Mouse (Mus musculus) neural tube, embryonic 11.5 days (tissue): ENCODE data around the gene Dync2h1. TPM values are rescaled to one million over a fixed set of nuclear protein-coding genes. Genes with fewer than 3 reads are reported as not detected.

Experiments used
- ATAC-seq: fragments of 200-750 bp; cut with Nextera tagmentation; 2 replicates; pipeline ENCODE4 v1.8.0; 2017; ENCODE audit warnings: moderate number of reproducible peaks, mild to moderate bottlenecking, moderate TSS enrichment, moderate library complexity; ENCODE audit not compliant: insufficient read depth, low FRiP score, low TSS enrichment
- DNase-seq: peaks from one replicate; pipeline ENCODE4 v3.0.0-alpha.2; 2015; ENCODE audit warnings: low spot score
- H3K27ac ChIP-seq: fragments of 300-500 bp; sonication (generic); 2 replicates; pipeline ENCODE4 v1.5.1; 2014; ENCODE audit warnings: low read depth, mild to moderate bottlenecking, low read length
- H3K27me3 ChIP-seq: fragments of 300-500 bp; sonication (generic); 2 replicates; pipeline ENCODE4 v1.6.1; 2014; ENCODE audit warnings: mild to moderate bottlenecking, low read length, mixed read lengths; ENCODE audit not compliant: control insufficient read depth, insufficient read depth
- H3K36me3 ChIP-seq: fragments of 300-500 bp; sonication (generic); 2 replicates; pipeline ENCODE4 v1.6.1; 2014; ENCODE audit warnings: mild to moderate bottlenecking, low read length, moderate library complexity, mixed read lengths; ENCODE audit not compliant: control insufficient read depth, insufficient read depth
- H3K4me1 ChIP-seq: fragments of 300-500 bp; sonication (generic); 2 replicates; pipeline ENCODE4 v1.6.1; 2014; ENCODE audit warnings: low read length, mixed read lengths; ENCODE audit not compliant: control insufficient read depth, insufficient read depth
- H3K4me2 ChIP-seq: fragments of 300-500 bp; sonication (generic); 2 replicates; pipeline ENCODE4 v1.6.1; 2014; ENCODE audit warnings: low read depth, mild to moderate bottlenecking, moderate library complexity
- H3K4me3 ChIP-seq: fragments of 300-500 bp; sonication (generic); 2 replicates; pipeline ENCODE4 v1.5.1; 2014; ENCODE audit warnings: low read depth, low read length
- H3K9ac ChIP-seq: fragments of 300-500 bp; sonication (generic); 2 replicates; pipeline ENCODE4 v1.6.1; 2014; ENCODE audit warnings: mild to moderate bottlenecking, low read length
- H3K9me3 ChIP-seq: fragments of 300-500 bp; sonication (generic); 2 replicates; pipeline ENCODE4 v1.6.1; 2016; ENCODE audit warnings: low read length; ENCODE audit not compliant: control insufficient read depth
- WGBS: fragments of 180-500 bp; shearing (Covaris S2); extraction: QIAGEN DNeasy Blood & Tissue Kit; methylation state at CpG from one replicate; pipeline ENCODE4 v1.1.7; 2014; 5-methylcytosine and 5-hydroxymethylcytosine counted together
- polyA plus RNA-seq: library from polyadenylated mRNA; unstranded; fragments of >200 nt; fragmentation: Nextera tagmentation; extraction: Ambion mirVana; gene quantifications from 2 replicates; pipeline ENCODE4 v1.2.1, GENCODE M21; 2014

Dync2h1 gene
- polyA plus RNA-seq, 1 experiment from 2014 or later: 24.2 TPM

GRCm38 (mm10) chr9:7167339-7167998, 16.8 kb downstream of the Dync2h1 start:
- no peak for ATAC-seq
- no peak overlapping the region for H3K4me2 ChIP-seq
- 91% methylated on average over 6 of the region's 6 CpGs for WGBS

GRCm38 (mm10) chr9:7160688-7161087, 23.6 kb downstream of the Dync2h1 start:
- DNase-seq: no peak
- Histone ChIP-seq H3K4me3 (no peak overlapping the region), H3K4me1 (no peaks in the 10 kb centered on the region), H3K36me3 (peaks cover 2% of the 10 kb centered on the region; the same call in 1 of the 2 replicates), H3K9ac (no peak overlapping the region), H3K9me3 (no peaks in the 10 kb centered on the region), H3K27ac (no peak overlapping the region), H3K4me2 (no peak overlapping the region), H3K27me3 (no peaks in the 10 kb centered on the region)
- ATAC-seq: no peak
- 91% methylated on average over 5 of the region's 5 CpGs for WGBS

More at GRCm38 (mm10) chr9:7167339-7167998, 16.8 kb downstream of the Dync2h1 start:
- Histone ChIP-seq H3K4me1 (no peaks in the 10 kb centered on the region), H3K9me3 (no peaks in the 10 kb centered on the region), H3K27me3 (no peaks in the 10 kb centered on the region), H3K27ac (no peak overlapping the region), H3K4me3 (no peak overlapping the region), H3K36me3 (peaks cover 2% of the 10 kb centered on the region; the same call in 1 of the 2 replicates), H3K9ac (no peak overlapping the region)
- DNase-seq: no peak

GRCm38 (mm10) chr9:7159718-7160117, 24.5 kb downstream of the Dync2h1 start:
- H3K27ac ChIP-seq: no peak overlapping the region
- no peak for DNase-seq
- H3K4me3 ChIP-seq: no peak overlapping the region
- H3K4me1 ChIP-seq: no peaks in the 10 kb centered on the region
- no peaks in the 10 kb centered on the region; the same call in 1 of the 2 replicates for H3K36me3 ChIP-seq
- no peaks in the 10 kb centered on the region for H3K27me3 ChIP-seq
- no peak overlapping the region for H3K9ac ChIP-seq
- no peaks in the 10 kb centered on the region for H3K9me3 ChIP-seq
- ATAC-seq: no peak
- WGBS: 79% methylated on average over 3 of the region's 3 CpGs
- H3K4me2 ChIP-seq: no peak overlapping the region

GRCm38 (mm10) chr9:7158605-7159004, 25.6 kb downstream of the Dync2h1 start:
- Histone ChIP-seq H3K27ac (no peak overlapping the region), H3K9me3 (no peaks in the 10 kb centered on the region), H3K4me2 (no peak overlapping the region), H3K4me3 (no peak overlapping the region), H3K4me1 (no peaks in the 10 kb centered on the region), H3K36me3 (no peaks in the 10 kb centered on the region; the same call in 1 of the 2 replicates), H3K27me3 (no peaks in the 10 kb centered on the region), H3K9ac (no peak overlapping the region)
- ATAC-seq (no peak), DNase-seq (no peak)
- WGBS: 91% methylated on average over 7 of the region's 7 CpGs

GRCm38 (mm10) chr9:7154391-7154790, 29.9 kb downstream of the Dync2h1 start:
- H3K27ac ChIP-seq: no peak overlapping the region
- no peaks in the 10 kb centered on the region for H3K27me3 ChIP-seq
- DNase-seq: no peak
- no peaks in the 10 kb centered on the region for H3K9me3 ChIP-seq
- no peaks in the 10 kb centered on the region; the same call in 1 of the 2 replicates for H3K36me3 ChIP-seq
- no peaks in the 10 kb centered on the region for H3K4me1 ChIP-seq
- H3K4me3 ChIP-seq: no peak overlapping the region
- no peak overlapping the region for H3K4me2 ChIP-seq
- H3K9ac ChIP-seq: no peak overlapping the region
- 87% methylated on average over 2 of the region's 2 CpGs for WGBS
- no peak for ATAC-seq

- Histone ChIP-seq H3K9ac (no peak overlapping the region), H3K4me2 (no peak overlapping the region), H3K4me3 (no peak overlapping the region), H3K27me3 (no peaks in the 10 kb centered on the region), H3K9me3 (no peaks in the 10 kb centered on the region), H3K36me3 (no peaks in the 10 kb centered on the region), H3K4me1 (no peaks in the 10 kb centered on the region), H3K27ac (no peak overlapping the region)
- DNase-seq (no peak), ATAC-seq (no peak)
- WGBS: 100% methylated on average over 2 of the region's 2 CpGs
Observed at GRCm38 (mm10) chr9:7122863-7123262, 61.4 kb downstream of the Dync2h1 start.

- Histone ChIP-seq H3K9ac (no peak overlapping the region), H3K4me1 (no peaks in the 10 kb centered on the region), H3K36me3 (no peaks in the 10 kb centered on the region), H3K4me2 (no peak overlapping the region), H3K27me3 (no peaks in the 10 kb centered on the region), H3K9me3 (no peaks in the 10 kb centered on the region), H3K27ac (no peak overlapping the region), H3K4me3 (no peak overlapping the region)
- 86% methylated on average over 1 of the region's 1 CpGs for WGBS
- DNase-seq (no peak), ATAC-seq (no peak)
Observed at GRCm38 (mm10) chr9:7110166-7110565, 74.1 kb downstream of the Dync2h1 start.

- Histone ChIP-seq H3K27me3 (no peaks in the 10 kb centered on the region), H3K4me1 (no peaks in the 10 kb centered on the region), H3K36me3 (no peaks in the 10 kb centered on the region), H3K9ac (no peak overlapping the region), H3K9me3 (no peaks in the 10 kb centered on the region), H3K4me2 (no peak overlapping the region), H3K4me3 (no peak overlapping the region), H3K27ac (no peak overlapping the region)
- ATAC-seq (no peak), DNase-seq (no peak)
Observed at GRCm38 (mm10) chr9:7101361-7101760, 82.9 kb downstream of the Dync2h1 start.

- no peak overlapping the region for H3K27ac ChIP-seq
- H3K36me3 ChIP-seq: peaks cover 4% of the 10 kb centered on the region
- H3K9me3 ChIP-seq: no peaks in the 10 kb centered on the region
- no peak overlapping the region for H3K9ac ChIP-seq
- no peaks in the 10 kb centered on the region for H3K27me3 ChIP-seq
- ATAC-seq (no peak), DNase-seq (no peak)
- 97% methylated on average over 2 of the region's 2 CpGs for WGBS
- H3K4me1 ChIP-seq: no peaks in the 10 kb centered on the region
- no peak overlapping the region for H3K4me3 ChIP-seq
- no peak overlapping the region for H3K4me2 ChIP-seq
Observed at GRCm38 (mm10) chr9:7074625-7075024, 109.6 kb downstream of the Dync2h1 start.
